In the genomic region with DNA sequence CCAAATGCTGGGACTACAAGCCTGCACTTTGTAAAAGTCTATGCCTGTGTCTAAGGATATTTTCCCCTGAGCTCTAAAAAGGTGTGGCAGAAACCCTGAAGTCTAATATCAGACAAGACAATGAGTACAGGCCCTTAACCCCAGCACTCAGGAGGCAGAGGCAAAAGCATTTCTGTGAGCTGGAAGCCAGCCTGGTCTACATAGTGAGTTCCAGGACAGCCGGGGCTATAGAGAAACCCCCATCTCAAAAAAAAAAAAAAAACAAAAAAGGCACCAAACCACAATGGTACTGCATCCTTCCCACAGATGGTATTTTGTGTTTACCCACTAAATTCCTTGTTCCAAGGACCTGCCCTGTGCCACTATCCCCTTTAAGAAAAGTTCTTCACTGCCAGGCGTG, we compare ENCODE assay signal across 8 mouse cellular contexts. TPM values are rescaled to one million over a fixed set of nuclear protein-coding genes. Genes with fewer than 3 reads are reported as not detected.
DNase-seq lines count a peak whose midpoint lies in the region.

No protein-coding gene starts in this region.

- DNase-seq in CD8-positive naive resting alpha-beta T cell, adult 2 months (ENCODE audit: low read depth in 2 of 2, low spot score in 2 of 2), result peak; percentile 49 to 57
- peak; percentile 65 to 73 for DNase-seq in adrenal gland, postnatal 4 days (ENCODE audit: low spot score in 2 of 2)
- peak; percentile 40 for DNase-seq in gastrocnemius, postnatal 25 days
- peak; percentile 52 for DNase-seq in heart, postnatal 4 days
- peak; percentile 33 to 39 for DNase-seq in kidney, postnatal 4 days
- DNase-seq in ovary, adult 18-20 months (ENCODE audit: low spot score), result peak; percentile 66
- peak; percentile 76 for DNase-seq in testis, postnatal 14 days (ENCODE audit: low spot score)
- DNase-seq in urinary bladder, postnatal 14 days (ENCODE audit: low spot score), result peak; percentile 56

RNA-seq across cellular contexts. Expression of gene Sfi1, which starts 54.9 kb away (rescaled TPM):
- 100 to 1,000 TPM in 1 of 2 experiments, 10 to 100 TPM in 1; 95.0 to 117 TPM for total RNA-seq in adrenal gland, postnatal 4 days (2021)
- total RNA-seq in gastrocnemius, postnatal 25 days (2021), result 10 to 100 TPM; 10.8 to 14.1 TPM
- total RNA-seq in heart, postnatal 4 days (2021), result 10 to 100 TPM; 25.2 TPM

Comparison
In these comparisons a context has a peak if more than half of its experiments do, and no peak if none do; other contexts are left out.
1. Peak in every context shown above with its lines: DNase-seq.